Mouse (Mus musculus) thymus, postnatal 25 days (tissue): ENCODE results near the gene Inka1.
"Not testable (repeated sequence)": the region's sequence is repeated elsewhere in the genome, so short reads cannot be mapped to it uniquely, and the experiment has no call there.

Experiments
- DNase-seq: peaks from one replicate; pipeline ENCODE4 v3.0.0; 2022

The Inka1 gene

DNA sequence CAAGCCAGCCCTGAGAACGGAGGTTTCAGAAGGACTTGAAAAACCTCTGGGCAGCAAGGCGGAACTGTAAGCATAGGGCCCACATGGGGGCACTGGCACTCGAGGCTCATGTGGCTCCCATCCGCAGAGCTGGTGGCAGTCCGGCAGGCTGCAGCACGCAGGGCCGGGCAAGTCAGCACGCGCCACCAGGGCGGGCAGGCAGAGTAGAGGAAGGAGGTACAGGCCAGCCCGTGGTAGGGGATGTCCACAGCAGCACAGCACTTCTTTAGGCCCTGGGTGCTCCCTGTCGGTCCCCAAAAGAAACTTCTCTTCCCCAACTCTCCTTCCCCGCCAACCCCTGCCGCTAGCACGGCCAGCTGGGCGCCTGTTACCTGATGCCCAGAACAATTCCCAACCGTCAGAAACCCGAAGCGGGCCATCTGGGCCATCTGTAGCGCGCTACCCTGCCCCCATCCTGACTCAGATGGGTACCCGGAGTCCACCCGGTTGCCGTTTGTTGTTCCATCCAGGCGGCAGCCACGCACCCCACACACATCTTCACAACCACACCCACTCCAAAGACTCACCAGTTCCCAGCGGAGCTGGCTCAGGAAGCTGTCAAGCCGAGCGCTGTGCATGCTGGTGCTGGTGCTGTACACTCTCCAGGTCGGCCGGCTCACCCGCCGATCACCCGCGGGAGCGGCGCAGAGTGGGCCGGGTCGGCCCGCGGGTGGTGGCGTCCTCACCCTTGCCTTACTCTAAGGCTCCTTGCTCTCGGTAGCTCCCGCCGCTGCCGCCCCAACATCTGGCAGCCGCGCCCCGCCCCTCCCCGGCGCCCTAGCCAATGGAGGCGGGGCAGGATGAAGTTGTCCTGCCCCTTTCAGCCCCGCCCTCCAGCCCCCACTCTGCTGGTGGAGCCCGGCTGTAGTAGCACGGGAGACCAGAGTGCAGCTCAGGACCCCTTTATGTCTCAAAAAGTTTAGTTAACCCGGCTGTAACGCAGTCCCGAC, at the start of gene Inka1:
Gene Inka1, minus strand, starts transcription at position 749 of the 989 bp plus-strand sequence.
- peak; percentile 95 for DNase-seq

GRCm38 (mm10) chr9:108032126-108032525, 46.4 kb upstream of the Inka1 start:
- DNase-seq, result no peak

- DNase-seq, result no peak
These were observed 42.2 kb upstream of the Inka1 start for GRCm38 (mm10) chr9:108027867-108028266.

DNA sequence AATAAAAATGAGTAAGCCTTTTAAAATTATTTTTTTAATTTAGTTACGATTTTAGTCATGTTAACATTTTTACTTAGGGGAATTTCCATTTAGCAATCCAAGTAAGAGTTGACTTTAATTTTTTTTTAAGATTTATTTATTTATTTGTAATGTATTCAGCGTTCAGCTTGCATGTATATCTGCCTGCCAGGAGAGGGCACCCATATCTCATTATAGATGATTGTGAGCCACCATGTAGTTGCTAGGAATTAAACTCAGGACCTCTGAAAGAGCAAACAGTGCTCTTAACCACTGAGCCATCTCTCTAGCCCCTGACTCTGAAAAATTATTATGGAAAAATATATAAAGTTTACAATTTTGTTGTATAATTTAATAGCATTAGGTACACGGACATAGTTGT, 40.9 kb upstream of the Inka1 start:
- no peak for DNase-seq

DNA sequence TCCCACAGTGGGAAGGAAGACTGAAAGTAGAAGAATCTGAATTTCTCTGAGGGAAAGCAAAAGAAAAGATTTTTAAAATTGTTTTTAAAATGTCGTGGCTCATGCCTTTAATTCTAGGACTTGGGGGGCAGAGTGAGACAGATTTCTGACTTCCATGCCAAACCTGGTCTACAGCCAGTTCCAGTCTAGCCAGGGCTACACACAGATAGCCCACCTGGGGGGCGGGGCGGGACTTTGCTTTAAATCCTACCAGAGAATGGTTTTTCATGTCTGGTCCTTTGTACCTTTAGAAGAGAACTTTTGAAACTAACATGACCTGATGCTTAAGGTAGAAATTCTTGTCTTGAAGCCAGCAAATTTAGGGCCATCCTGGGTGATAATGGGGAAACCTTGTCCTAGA, 37.5 kb upstream of the Inka1 start:
- DNase-seq, result no peak

GRCm38 (mm10) chr9:108020741-108021140, 35.1 kb upstream of the Inka1 start:
- DNase-seq, result no peak

DNA sequence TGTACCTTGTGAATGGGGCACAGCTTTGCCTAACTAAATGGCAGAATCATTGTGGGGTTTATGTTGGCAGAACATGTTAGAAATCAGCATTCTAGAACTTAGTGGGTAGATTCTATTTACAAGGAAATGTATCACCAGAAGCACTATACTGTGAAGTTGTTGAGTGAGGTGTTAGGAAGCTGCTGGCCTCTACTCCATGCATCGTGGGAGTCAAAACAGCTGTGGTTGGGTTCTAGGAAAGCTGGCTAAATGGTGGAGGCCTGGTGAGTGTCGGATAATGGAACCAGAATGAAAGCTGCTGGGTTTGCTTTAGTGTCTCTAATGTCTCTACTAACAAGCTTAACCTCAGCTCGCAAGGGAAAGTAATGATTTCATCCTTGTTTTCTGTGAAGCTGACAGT, 31.4 kb upstream of the Inka1 start:
- DNase-seq, result no peak

GRCm38 (mm10) chr9:108013577-108013976, 27.9 kb upstream of the Inka1 start:
- not testable (repeated sequence) for DNase-seq

- DNase-seq, result no peak
These were observed 24.7 kb upstream of the Inka1 start for GRCm38 (mm10) chr9:108010385-108010784.

DNA sequence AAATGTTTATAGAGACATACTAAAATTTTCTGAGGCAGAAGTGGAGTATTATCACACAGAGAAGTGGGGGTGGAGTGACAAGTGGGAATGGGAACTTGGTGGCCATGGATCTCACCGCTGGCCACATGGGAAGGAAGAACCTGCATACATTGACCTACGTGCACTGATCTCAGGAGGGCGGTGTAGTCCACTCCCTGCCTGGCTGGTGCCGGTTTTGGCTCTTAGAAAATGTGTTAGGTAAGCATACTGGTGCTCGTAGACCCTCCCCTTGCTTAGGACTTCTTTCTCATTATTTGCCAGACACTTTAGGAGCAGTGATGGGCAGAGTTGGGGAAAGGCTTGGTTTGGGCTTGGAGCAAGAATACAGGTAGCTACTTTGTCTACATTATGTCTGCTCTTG, 22.4 kb upstream of the Inka1 start:
- no peak for DNase-seq

GRCm38 (mm10) chr9:108003531-108003890, 17.8 kb upstream of the Inka1 start:
- DNase-seq, result peak; percentile 51

DNA sequence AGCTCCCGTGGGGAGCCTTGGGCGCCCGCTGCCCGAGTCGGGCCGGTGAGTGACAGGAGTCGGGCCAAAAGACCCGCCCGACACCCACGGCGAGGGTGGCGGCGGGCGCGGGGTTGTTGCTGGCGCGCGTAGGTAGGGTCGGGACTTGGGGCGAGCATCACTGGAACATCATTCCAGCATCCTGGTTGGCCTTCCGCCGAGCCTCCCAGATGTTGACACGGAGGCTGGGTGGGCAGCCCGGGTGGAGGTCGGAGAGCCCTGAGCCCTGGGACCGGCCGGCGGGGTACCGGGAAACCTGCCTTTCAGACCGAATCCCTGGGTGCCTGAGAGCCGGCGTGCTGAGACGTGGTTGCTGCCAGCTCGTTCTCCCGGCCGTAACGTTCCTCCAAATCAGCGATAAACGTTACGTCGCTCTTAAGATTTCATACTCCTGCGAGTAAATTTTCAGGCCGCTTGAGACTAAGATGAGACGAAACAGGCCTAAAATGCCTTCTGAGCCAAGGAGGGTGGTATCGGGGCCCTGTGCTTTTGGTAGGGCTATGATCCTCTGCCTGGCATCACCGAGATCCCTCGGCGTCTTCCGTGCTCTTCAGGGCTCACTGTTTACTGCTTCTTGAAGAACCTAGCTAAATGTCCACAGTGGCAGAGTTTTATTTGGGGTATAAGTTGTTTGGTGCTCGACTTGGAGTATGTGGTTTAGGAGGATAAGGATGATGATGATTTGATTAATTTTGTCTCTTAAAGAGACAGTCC, 17.3 kb upstream of the Inka1 start:
- DNase-seq, result no peak

DNA sequence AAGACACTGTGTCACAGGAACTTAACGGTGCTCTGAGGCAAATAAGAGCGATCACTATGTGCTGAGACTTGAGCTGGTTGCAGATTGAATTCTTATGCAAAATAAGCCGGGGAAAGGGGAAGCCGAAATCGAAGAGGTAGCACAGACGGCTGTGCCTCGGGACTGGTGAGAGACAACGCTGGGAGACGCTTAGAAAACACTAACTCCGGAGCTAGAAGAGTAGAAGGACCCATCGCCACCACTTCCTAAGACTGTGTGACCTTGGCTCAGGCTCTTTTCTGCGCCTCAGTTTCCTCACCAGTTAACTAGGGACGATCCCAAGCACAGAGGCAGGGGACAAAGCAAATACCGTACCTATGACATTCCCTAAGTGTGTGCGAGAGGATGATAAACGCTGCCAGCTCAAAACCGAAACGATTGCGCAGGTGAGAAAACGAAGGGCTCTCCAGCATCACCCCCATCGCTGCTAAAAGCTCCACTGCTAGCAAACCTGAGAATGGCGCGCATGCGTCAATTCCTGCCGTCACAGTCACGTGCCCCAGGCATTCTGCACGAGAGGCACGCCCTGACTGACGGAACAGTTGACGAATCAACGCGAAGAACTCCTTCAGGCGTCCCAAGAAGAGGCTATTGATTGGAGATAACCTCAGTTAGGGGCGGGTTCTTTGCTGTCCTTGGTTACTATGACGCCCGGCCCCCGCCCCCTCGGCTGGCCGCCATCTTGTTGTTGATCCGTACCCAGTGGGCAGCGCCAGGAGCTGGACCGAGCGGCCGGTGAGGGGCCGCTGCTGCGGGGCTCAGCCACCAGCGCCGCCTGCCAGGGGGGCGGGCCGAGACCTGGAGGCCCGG, 16.5 kb upstream of the Inka1 start, which contains the start of gene Ip6k1:
Gene Ip6k1, plus strand, starts transcription at position 580 of the 849 bp plus-strand sequence.
- DNase-seq, result peak; percentile 100

- DNase-seq, result no peak
These were observed 10.4 kb upstream of the Inka1 start, which contains the start of gene Gm20662 for GRCm38 (mm10) chr9:107996049-107996448. Gm20662 (plus strand) TSS chr9:107996349.

- no peak for DNase-seq
These were observed 9.8 kb upstream of the Inka1 start for GRCm38 (mm10) chr9:107995513-107995912.

- DNase-seq, result no peak
These were observed 8.8 kb upstream of the Inka1 start for GRCm38 (mm10) chr9:107994464-107994863.

DNA sequence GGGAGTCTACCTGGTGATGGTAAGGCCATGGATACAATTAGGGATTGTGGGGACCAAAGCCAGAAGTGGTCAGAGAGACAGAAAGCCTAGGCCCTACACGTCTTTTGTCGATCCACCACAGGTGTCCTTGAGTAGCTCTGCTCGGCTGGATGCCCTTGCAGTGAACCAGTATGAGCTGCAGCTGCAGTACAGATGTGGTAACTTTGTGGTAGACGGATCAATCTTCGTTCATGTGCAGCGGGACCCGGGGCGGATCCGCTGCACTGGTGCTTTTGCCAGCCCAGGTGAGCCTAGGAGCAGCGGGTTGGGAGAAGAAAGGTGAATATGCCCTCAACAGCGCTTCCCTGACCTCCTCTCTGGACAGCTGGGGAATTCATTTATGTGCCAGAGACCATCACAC, 7.3 kb upstream of the Inka1 start:
- peak; percentile 52 for DNase-seq

GRCm38 (mm10) chr9:107992197-107992596, 6.5 kb upstream of the Inka1 start, which contains the start of gene Cdhr4:
Cdhr4 (plus strand) TSS chr9:107992497.
- DNase-seq, result no peak

DNA sequence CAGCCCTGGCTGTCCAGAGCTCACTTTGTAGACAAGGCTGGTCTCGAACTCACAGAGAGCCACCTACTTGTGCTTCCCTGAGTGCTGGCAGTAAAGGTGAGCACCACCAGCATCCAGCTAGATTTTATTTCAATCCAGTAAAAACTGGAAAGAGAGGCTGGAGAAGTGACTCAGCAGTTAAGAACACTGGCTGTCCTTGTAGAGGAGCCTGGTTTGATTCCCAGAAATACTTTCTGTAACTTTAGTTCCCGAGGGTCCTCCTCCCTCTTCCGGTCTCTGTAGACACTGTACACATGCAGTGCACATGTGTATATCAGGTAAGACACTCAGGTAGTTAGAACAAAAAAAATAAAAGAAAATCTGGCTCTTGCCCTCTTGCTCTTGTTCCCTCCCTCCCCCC, 2.3 kb upstream of the Inka1 start:
- no peak for DNase-seq

DNA sequence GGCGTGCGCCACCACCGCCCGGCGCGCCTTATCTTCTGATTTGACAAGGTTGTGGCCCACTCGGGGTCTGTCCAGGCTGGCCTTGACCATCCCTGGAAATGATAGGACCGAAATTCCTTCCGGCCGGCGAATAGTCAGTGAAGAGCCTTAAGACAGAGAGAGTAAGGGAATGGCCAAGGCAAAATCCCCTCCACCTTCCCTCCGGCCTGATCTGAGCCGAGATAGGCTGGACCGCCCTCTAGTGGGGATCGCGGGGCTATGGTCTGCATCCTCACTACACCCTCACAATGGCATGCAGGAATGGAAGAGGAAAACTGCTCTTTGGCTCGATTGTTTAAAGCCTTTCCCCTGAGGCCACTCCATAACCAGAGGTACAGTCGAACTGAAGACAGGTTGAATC, 697 bp upstream of the Inka1 start:
- peak; percentile 85 for DNase-seq

- no peak for DNase-seq
These were observed 974 bp downstream of the Inka1 start for GRCm38 (mm10) chr9:107984754-107985055.

DNA sequence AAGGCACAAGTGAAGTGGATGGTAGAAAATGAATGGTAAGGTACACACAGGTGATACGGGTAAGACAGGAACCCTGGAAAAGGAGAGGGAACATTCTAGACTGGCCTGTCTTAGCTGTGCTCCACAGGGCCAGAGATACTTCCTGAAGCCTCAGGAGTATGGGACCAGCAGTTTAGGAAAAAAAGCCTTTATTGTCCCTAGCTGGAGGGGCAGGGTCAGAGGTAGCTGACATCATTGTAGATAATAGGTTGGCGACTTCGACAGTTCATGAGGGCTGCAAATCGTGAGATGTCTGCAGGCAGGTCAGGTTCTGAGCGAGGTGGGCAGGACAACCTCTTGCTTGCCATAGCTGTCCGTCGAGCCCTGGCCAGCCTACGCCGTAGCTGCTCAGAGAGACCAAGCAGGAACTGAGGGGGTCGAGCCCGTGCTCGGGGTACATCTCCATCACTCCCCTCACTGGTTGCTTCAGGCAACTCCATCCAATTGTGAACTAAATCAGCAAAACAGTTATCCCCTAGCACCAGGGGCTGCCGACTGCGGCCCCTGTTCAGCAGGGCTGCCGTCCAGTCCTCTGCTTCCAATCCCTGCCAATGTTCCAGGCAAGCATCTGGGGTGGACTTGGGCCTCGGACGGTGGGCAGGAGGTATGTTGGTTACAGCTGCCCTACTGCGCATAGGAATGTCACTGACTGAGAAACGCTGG, 1.5 kb downstream of the Inka1 start:
- DNase-seq, result peak; percentile 22
